Mouse (Mus musculus) neural tube, embryonic 12.5 days (tissue): ENCODE measurements around the gene Zfp51. TPM values are rescaled to one million over a fixed set of nuclear protein-coding genes. Genes with fewer than 3 reads are reported as not detected.
"Not testable (repeated sequence)": the region's sequence is repeated elsewhere in the genome, so short reads cannot be mapped to it uniquely, and the experiment has no call there.

Experiments
- ATAC-seq: fragments of 200-750 bp; cut with Nextera tagmentation; 2 replicates; pipeline ENCODE4 v1.8.0; 2017; ENCODE audit warnings: low read depth, mild to moderate bottlenecking, moderate TSS enrichment, moderate library complexity; ENCODE audit not compliant: low FRiP score
- H3K27ac ChIP-seq: fragments of 300-500 bp; sonication (generic); 2 replicates; pipeline ENCODE4 v1.5.1; 2016
- H3K27me3 ChIP-seq: fragments of 300-500 bp; sonication (generic); replicated peaks from 2 replicates; pipeline ENCODE4 v1.6.1; 2016; ENCODE audit warnings: mild to moderate bottlenecking
- H3K36me3 ChIP-seq: fragments of 300-500 bp; sonication (generic); 2 replicates; pipeline ENCODE4 v1.6.1; 2016; ENCODE audit warnings: mild to moderate bottlenecking
- H3K4me1 ChIP-seq: fragments of 300-500 bp; sonication (generic); 2 replicates; pipeline ENCODE4 v1.6.1; 2016
- H3K4me2 ChIP-seq: fragments of 300-500 bp; sonication (generic); replicated peaks from 2 replicates; pipeline ENCODE4 v1.6.1; 2016; ENCODE audit warnings: mild to moderate bottlenecking
- H3K4me3 ChIP-seq: fragments of 300-500 bp; sonication (generic); 2 replicates; pipeline ENCODE4 v1.5.1; 2016
- H3K9ac ChIP-seq: fragments of 300-500 bp; sonication (generic); 2 replicates; pipeline ENCODE4 v1.6.1; 2016; ENCODE audit warnings: mild to moderate bottlenecking
- H3K9me3 ChIP-seq: fragments of 300-500 bp; sonication (generic); 2 replicates; pipeline ENCODE4 v1.6.1; 2016; ENCODE audit warnings: mild to moderate bottlenecking
- WGBS: fragments of 180-500 bp; shearing (Covaris S2); methylation state at CpG from one replicate; pipeline ENCODE4 v1.1.7; 2016; 5-methylcytosine and 5-hydroxymethylcytosine counted together
- polyA plus RNA-seq: library from polyadenylated mRNA; unstranded; fragments of >200 nt; fragmentation: Nextera tagmentation; extraction: Ambion mirVana; gene quantifications from 2 replicates; pipeline ENCODE4 v1.2.1, GENCODE M21; 2016

Zfp51 gene
- polyA plus RNA-seq, 1 experiment from 2014 or later: 15.1 TPM

DNA sequence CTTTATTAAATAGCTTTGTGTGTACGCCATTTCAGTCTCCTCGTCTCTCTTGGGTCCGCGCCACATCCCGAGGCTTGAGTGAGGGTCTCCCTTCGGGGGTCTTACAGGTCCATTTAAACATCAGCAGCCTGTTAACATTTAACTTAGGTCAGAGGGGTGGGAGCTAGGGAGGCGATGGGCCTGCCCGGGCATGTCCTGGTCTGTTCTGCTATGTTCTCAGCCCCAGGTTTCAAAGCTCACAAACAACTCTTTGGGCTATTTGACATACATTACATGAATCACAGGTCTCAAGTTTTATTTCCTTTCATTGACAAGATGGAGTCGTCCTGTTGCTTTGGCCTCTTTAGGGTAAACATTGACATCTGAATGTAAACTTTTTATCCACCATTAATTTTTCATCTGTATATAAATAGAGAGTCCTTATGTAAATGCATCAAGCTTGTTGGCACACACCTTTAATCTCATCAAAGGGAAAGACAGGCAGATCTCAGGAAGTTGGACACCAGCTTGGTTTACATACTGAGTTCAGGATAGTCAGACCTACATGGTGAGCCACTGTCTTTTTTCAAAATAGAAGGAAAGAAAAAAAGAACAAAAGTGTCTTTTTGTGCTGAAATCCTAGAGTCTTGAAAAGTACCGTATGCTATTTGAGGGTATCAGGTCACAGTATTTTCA is 28.1 kb downstream of the Zfp51 start:
- not testable (repeated sequence) for ATAC-seq, H3K4me1 ChIP-seq, H3K9me3 ChIP-seq, H3K9ac ChIP-seq, H3K27me3 ChIP-seq, H3K4me3 ChIP-seq, H3K4me2 ChIP-seq, H3K27ac ChIP-seq, H3K36me3 ChIP-seq
- WGBS: 75% methylated on average over 10 of the region's 10 CpGs

DNA sequence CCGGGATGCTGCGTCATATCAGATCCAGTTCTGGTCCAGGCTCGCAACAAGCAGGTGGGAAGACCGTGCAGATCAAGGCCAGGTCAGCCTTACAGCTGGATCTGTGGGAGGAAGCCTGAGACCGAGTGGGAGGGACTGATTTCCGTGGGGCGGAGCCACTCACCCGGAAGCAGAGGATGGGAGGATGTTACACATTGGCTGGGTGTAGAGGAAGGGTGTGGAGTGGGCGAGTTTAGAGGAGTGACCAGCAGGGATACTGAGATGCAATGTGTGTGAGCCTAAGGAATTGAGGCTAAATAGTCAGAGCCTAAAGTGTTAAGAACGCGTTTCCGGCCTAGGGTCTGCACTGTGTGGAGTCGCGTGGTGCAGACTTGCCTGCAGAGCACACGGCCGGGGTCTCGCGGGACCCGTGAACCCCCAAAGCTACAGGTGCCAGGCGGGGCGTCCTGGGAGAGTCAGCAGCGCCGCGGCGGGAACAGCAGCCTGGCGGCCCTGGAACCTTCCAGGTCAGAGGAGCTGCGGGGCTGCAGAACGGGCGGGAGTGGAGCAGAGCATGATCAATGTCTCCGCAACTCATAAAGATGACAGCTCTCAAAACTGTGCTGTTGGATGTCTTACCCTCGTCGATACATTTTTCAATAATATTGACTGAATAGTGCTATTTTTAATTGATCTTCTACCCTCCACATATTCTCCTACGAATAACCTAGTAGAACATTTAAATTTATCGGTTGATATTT is 38.8 kb downstream of the Zfp51 start, which contains the start of gene Zfp53:
Zfp53 (plus strand) TSS at position 239 of the 740 bp plus-strand sequence.
- 1% methylated on average over 34 of the region's 34 CpGs for WGBS
- no peak within 1 kb of the TSS for H3K27ac ChIP-seq
- peak; percentile 99 for ATAC-seq

DNA sequence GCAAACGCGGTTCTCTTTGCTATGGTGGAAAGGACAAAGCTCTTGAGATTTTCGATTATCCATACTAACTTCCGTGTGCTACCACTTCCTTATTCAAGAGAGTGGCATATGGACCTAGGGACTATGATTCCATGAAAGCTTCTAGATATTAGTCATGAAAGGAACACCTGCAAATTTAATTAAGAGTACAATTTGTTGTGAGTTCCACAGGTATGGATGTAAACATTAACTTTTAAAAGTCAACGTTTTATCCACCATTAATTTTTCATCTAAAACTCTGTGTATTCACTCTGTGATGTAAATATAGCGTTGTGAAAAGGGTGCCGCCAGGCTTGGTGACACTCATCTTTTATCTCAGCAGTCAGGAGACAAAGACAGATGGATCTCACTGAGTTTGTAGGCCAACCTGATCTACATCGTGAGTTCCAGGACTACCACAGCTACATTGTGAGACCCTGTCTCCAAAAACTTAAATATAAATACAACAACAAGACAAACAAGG is 39.4 kb downstream of the Zfp51 start:
- Histone ChIP-seq H3K9ac (peak overlapping the region; percentile 64), H3K4me2 (peak overlapping the region; percentile 77), H3K9me3 (no peaks in the 10 kb centered on the region), H3K27me3 (no peaks in the 10 kb centered on the region), H3K4me3 (peak overlapping the region; percentile 66), H3K4me1 (no peaks in the 10 kb centered on the region), H3K27ac (no peak overlapping the region), H3K36me3 (peaks cover 4% of the 10 kb centered on the region; the same call in 1 of the 2 replicates)
- ATAC-seq: no peak
- WGBS: 20% methylated on average over 8 of the region's 8 CpGs

More for the DNA sequence above, 38.8 kb downstream of the Zfp51 start, which contains the start of gene Zfp53:
- Histone ChIP-seq H3K9ac (peak within 1 kb of the TSS; percentile 64), H3K9me3 (no peaks in the 10 kb centered on the region), H3K27me3 (no peaks in the 10 kb centered on the region), H3K36me3 (peaks cover 4% of the 10 kb centered on the region; the same call in 1 of the 2 replicates), H3K4me3 (peak within 1 kb of the TSS; percentile 66), H3K4me2 (peak within 1 kb of the TSS; percentile 77), H3K4me1 (no peaks in the 10 kb centered on the region)

DNA sequence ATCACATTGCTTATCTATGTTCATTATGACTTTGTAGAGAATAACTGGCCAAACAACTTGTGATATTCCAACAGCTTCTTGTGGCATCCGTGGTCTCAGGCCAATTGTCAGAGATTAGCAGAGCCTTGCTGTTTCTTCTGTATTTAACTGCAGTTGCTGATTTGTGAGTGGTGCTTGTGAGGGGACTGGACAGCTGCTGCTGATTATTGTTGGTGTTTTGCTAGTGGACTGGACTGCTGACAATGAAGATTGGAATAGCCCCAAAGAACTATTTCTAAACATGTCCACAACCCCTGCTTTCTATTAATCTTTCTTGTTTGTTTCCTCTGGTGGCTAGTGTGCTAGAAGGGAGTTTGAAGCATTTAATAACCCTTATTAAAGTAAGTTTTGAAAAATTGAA is 51.2 kb downstream of the Zfp51 start:
- WGBS: 89% methylated on average over 1 of the region's 1 CpGs
- no peak overlapping the region for H3K9ac ChIP-seq
- H3K27ac ChIP-seq: no peak overlapping the region
- H3K4me3 ChIP-seq: no peak overlapping the region
- H3K4me2 ChIP-seq: no peak overlapping the region
- 0 out of 2 replicates have a peak, but pooled peaks cover 3% of the 10 kb centered on the region for H3K36me3 ChIP-seq
- H3K4me1 ChIP-seq: no peaks in the 10 kb centered on the region
- H3K9me3 ChIP-seq: no peaks in the 10 kb centered on the region
- ATAC-seq: no peak
- no peaks in the 10 kb centered on the region for H3K27me3 ChIP-seq

DNA sequence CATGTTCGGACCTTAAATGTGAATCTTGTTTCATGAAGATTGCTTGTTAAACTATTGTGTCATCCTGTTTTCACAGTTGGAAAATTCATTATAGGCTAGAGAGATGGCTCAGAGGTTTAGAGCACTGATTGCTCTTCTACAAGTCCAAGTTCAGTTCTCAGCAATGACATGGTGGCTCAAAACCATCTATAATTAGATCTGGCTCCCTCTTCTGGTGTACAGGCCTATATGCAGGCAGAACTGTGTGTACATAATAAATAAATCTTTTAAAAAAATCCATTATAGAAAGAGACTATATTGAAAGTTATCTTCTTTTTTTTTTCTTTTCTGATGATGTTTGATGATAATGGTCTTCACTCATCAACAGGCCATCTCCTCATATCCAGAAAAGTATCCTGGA is 54.4 kb downstream of the Zfp51 start:
- 90% methylated on average over 1 of the region's 1 CpGs for WGBS
- no peak overlapping the region for H3K4me3 ChIP-seq

DNA sequence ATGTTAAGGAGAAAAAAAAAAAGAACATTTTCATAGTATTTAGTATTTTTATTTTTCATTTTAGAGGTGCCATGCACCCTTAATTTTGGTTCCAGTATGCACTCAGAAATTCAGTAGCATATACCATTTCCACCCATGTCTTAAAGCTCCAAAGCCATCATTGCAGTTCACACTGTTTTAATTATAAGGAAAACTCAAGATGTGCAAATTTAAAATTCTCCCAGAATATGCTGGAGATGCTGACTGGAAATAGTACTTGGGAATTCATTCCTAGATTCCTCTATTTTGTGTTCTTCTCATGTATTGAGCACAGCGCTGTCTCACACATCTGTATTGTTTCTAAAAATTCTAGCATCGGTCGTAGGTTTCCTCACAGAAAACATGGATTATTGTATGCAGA is 56.1 kb downstream of the Zfp51 start:
- no peak overlapping the region for H3K27ac ChIP-seq
- H3K9me3 ChIP-seq: no peaks in the 10 kb centered on the region
- H3K4me1 ChIP-seq: no peaks in the 10 kb centered on the region
- H3K36me3 ChIP-seq: peaks cover 6% of the 10 kb centered on the region
- 98% methylated on average over 3 of the region's 3 CpGs for WGBS
- H3K4me3 ChIP-seq: no peak overlapping the region
- H3K9ac ChIP-seq: no peak overlapping the region
- no peak overlapping the region for H3K4me2 ChIP-seq
- no peaks in the 10 kb centered on the region for H3K27me3 ChIP-seq
- ATAC-seq: no peak

More for the DNA sequence above, 54.4 kb downstream of the Zfp51 start:
- peaks cover 6% of the 10 kb centered on the region for H3K36me3 ChIP-seq
- H3K4me2 ChIP-seq: no peak overlapping the region
- no peaks in the 10 kb centered on the region for H3K9me3 ChIP-seq
- H3K27me3 ChIP-seq: no peaks in the 10 kb centered on the region
- no peak for ATAC-seq
- no peaks in the 10 kb centered on the region for H3K4me1 ChIP-seq
- H3K9ac ChIP-seq: no peak overlapping the region
- no peak overlapping the region for H3K27ac ChIP-seq

DNA sequence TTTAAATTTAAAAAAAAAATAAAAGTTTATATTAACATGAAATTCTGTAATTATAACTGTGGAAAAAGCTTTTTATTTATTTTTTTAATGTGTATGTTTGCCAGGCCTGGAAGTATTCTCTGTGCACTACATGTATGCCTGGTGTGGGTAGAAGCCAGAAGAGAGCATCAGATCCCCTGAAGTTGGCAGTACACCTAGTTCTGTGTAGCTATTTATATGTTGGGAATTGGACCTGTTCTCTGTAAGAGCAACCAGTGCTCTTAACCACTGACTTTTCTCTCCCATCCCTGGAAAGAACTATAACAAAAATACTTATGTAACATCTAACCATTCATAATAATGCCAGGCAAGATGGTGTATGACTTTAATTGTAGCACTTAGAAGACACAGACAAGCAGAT is 59.6 kb downstream of the Zfp51 start:
- Histone ChIP-seq H3K4me2 (no peak overlapping the region), H3K9me3 (no peaks in the 10 kb centered on the region), H3K4me3 (no peak overlapping the region), H3K36me3 (peaks cover 6% of the 10 kb centered on the region), H3K9ac (no peak overlapping the region), H3K4me1 (no peaks in the 10 kb centered on the region), H3K27me3 (no peaks in the 10 kb centered on the region), H3K27ac (no peak overlapping the region)
- ATAC-seq: no peak

Other genes starting within 250 kb of the Zfp51 start
- not detected in 2 replicates for gene Vmn1r234, start 224.3 kb upstream of the Zfp51 start, polyA plus RNA-seq
- gene Vmn1r235, start 194.0 kb upstream of the Zfp51 start, polyA plus RNA-seq: not detected in 2 replicates
- gene Vmn1r236, start 167.4 kb upstream of the Zfp51 start, polyA plus RNA-seq: not detected in 2 replicates
- gene Vmn1r237, start 138.5 kb upstream of the Zfp51 start, polyA plus RNA-seq: not detected in 2 replicates
- 2.7 and 3.2 TPM in 2 replicates for gene Zfp677, start 66.6 kb upstream of the Zfp51 start, polyA plus RNA-seq
- gene Zfp54, start 27.1 kb upstream of the Zfp51 start, polyA plus RNA-seq: 3.5 and 4.1 TPM in 2 replicates
- 8.1 and 9.5 TPM in 2 replicates for gene Zfp53, start 38.6 kb downstream of the Zfp51 start, polyA plus RNA-seq
- gene Zfp52, start 85.2 kb downstream of the Zfp51 start, polyA plus RNA-seq: 1.6 and 1.9 TPM in 2 replicates
- 14.1 and 16.3 TPM in 2 replicates for gene Zfp948, start 116.6 kb downstream of the Zfp51 start, polyA plus RNA-seq
- gene Zfp983, start 200.2 kb downstream of the Zfp51 start, polyA plus RNA-seq: 7.8 and 9.2 TPM in 2 replicates
- 13.4 and 19.6 TPM in 2 replicates for gene Gm10226, start 241.5 kb downstream of the Zfp51 start, polyA plus RNA-seq